ENCODE assay signal across 12 mouse cellular contexts in the genomic region with DNA sequence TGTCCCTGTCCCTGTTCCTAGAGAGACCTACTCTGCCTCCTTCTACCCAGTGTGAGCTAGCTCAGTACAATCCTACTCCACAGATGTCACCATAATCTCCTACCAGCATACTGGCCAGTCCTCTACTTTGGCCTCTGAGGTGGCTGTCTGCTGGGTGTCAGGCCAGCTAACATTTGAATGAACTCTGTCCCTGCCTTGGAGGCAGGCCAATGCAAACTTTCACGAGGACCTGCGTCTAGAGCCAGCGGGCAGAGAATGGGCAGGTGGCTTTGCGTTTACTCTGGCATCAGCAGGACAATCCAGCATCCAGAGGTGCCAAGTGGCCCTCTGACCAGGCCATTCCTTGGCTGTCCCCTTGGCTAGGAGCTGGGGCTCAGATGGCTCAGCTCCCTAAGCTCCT.
A peak's percentile ranks its signal among the peaks of the same experiment; 100 is the strongest.
DNase-seq lines count a peak whose midpoint lies in the region; ATAC-seq and TF ChIP-seq lines count a peak whose summit lies in the region.
"Had no signal": no experiment of that assay in that cellular context is flagged by ENCODE, and none has a peak within 500 bp of the region (broad histone marks: within the 10 kb centered on the region; RNA-seq: fewer than 3 reads in every experiment).

No protein-coding gene starts in this region.

- H3K27me3 ChIP-seq in forebrain, embryonic 10.5 days (ENCODE audit: poor library complexity, severe bottlenecking), result no peaks in the 10 kb centered on the region
- no peaks in the 10 kb centered on the region for H3K27me3 ChIP-seq in forebrain, postnatal 0 days (ENCODE audit: insufficient read depth, low read length)
- H3K27me3 ChIP-seq in heart, embryonic 16.5 days (ENCODE audit: control insufficient read depth, insufficient read depth, low read length), result no peaks in the 10 kb centered on the region
- H3K27me3 ChIP-seq in liver, embryonic 15.5 days, result no peaks in the 10 kb centered on the region
- no peaks in the 10 kb centered on the region for H3K27me3 ChIP-seq in intestine, embryonic 15.5 days (replicated peaks)
- H3K27me3 ChIP-seq: forebrain, embryonic 12.5 days; lung, embryonic 15.5 days; stomach, embryonic 15.5 days had no signal

- no peak overlapping the region for H3K4me2 ChIP-seq in forebrain, postnatal 0 days (ENCODE audit: low read depth)
- H3K4me2 ChIP-seq in heart, embryonic 16.5 days (ENCODE audit: low read depth, low read length), result no peak overlapping the region
- H3K4me2 ChIP-seq in liver, embryonic 15.5 days, result no peak overlapping the region
- H3K4me2 ChIP-seq in intestine, embryonic 15.5 days (replicated peaks), result no peak overlapping the region
- H3K4me2 ChIP-seq: forebrain, embryonic 12.5 days; lung, embryonic 15.5 days; stomach, embryonic 15.5 days had no signal

- no peak overlapping the region for H3K4me3 ChIP-seq in forebrain, embryonic 10.5 days
- no peak overlapping the region for H3K4me3 ChIP-seq in forebrain, postnatal 0 days (ENCODE audit: low read depth, low read length)
- no peak overlapping the region for H3K4me3 ChIP-seq in heart, embryonic 16.5 days (ENCODE audit: low read length)
- no peak overlapping the region for H3K4me3 ChIP-seq in liver, embryonic 15.5 days (replicated peaks)
- no peak overlapping the region for H3K4me3 ChIP-seq in intestine, embryonic 15.5 days (replicated peaks)
- H3K4me3 ChIP-seq: forebrain, embryonic 12.5 days; lung, embryonic 15.5 days; stomach, embryonic 15.5 days had no signal

- ATAC-seq in forebrain, postnatal 0 days, result no peak
- no peak for ATAC-seq in heart, embryonic 16.5 days (replicated peaks; ENCODE audit: extremely low read depth, insufficient read depth, low FRiP score)
- ATAC-seq in liver, embryonic 15.5 days (ENCODE audit: insufficient read depth), result peak; percentile 73
- ATAC-seq in intestine, embryonic 15.5 days, result no peak
- no peak for ATAC-seq in megakaryocyte progenitor cell, adult 5-6 weeks (replicated peaks; ENCODE audit: poor library complexity)

- peak overlapping the region; percentile 30; the same call in 1 of the 2 replicates for H3K27ac ChIP-seq in forebrain, embryonic 10.5 days
- no peak overlapping the region for H3K27ac ChIP-seq in forebrain, postnatal 0 days (ENCODE audit: low read depth, low read length)
- peak overlapping the region; percentile 21; the same call in 1 of the 2 replicates for H3K27ac ChIP-seq in heart, embryonic 16.5 days (ENCODE audit: low read length)
- peak overlapping the region; percentile 57 for H3K27ac ChIP-seq in liver, embryonic 15.5 days (replicated peaks)
- H3K27ac ChIP-seq in intestine, embryonic 15.5 days, result no peak overlapping the region
- H3K27ac ChIP-seq: forebrain, embryonic 12.5 days; lung, embryonic 15.5 days; stomach, embryonic 15.5 days had no signal

- TF ChIP-seq CTCF in forebrain, postnatal 0 days (IDR thresholded peaks at IDR 0.05; ENCODE audit: low read depth), result no peak

- no peak for DNase-seq in forebrain, embryonic 10.5 days (ENCODE audit: extremely low spot score, low spot score)
- DNase-seq in forebrain, postnatal 0 days, result no peak
- peak; percentile 25 for DNase-seq in 3134 (ENCODE audit: extremely low read depth, insufficient read length, low spot score)
- no peak for DNase-seq in right cerebral cortex, postnatal 14 days
- DNase-seq: B cell, adult 2 months had no signal

- H3K9me3 ChIP-seq in forebrain, embryonic 10.5 days, result no peaks in the 10 kb centered on the region
- no peaks in the 10 kb centered on the region for H3K9me3 ChIP-seq in forebrain, postnatal 0 days (ENCODE audit: low read length)
- no peaks in the 10 kb centered on the region for H3K9me3 ChIP-seq in heart, embryonic 16.5 days (replicated peaks; ENCODE audit: control insufficient read depth, low read length)
- H3K9me3 ChIP-seq in liver, embryonic 15.5 days (replicated peaks), result no peaks in the 10 kb centered on the region
- no peaks in the 10 kb centered on the region for H3K9me3 ChIP-seq in intestine, embryonic 15.5 days
- H3K9me3 ChIP-seq: forebrain, embryonic 12.5 days; lung, embryonic 15.5 days; stomach, embryonic 15.5 days had no signal

- peaks cover 81% of the 10 kb centered on the region for H3K36me3 ChIP-seq in forebrain, embryonic 10.5 days (replicated peaks)
- no peaks in the 10 kb centered on the region for H3K36me3 ChIP-seq in forebrain, postnatal 0 days (ENCODE audit: insufficient read depth)
- H3K36me3 ChIP-seq in heart, embryonic 16.5 days (ENCODE audit: control insufficient read depth, insufficient read depth), result no peaks in the 10 kb centered on the region
- no peaks in the 10 kb centered on the region for H3K36me3 ChIP-seq in liver, embryonic 15.5 days (replicated peaks)
- no peaks in the 10 kb centered on the region for H3K36me3 ChIP-seq in intestine, embryonic 15.5 days
- H3K36me3 ChIP-seq: lung, embryonic 15.5 days; stomach, embryonic 15.5 days had no signal

- H3K9ac ChIP-seq in forebrain, postnatal 0 days, result no peak overlapping the region
- H3K9ac ChIP-seq in heart, embryonic 16.5 days (ENCODE audit: low read length), result no peak overlapping the region
- H3K9ac ChIP-seq in liver, embryonic 15.5 days, result no peak overlapping the region
- H3K9ac ChIP-seq in intestine, embryonic 15.5 days, result no peak overlapping the region
- H3K9ac ChIP-seq: forebrain, embryonic 12.5 days; lung, embryonic 15.5 days; stomach, embryonic 15.5 days had no signal

- WGBS in forebrain, embryonic 10.5 days, result 95% methylated on average over 4 of the region's 4 CpGs
- WGBS in forebrain, postnatal 0 days, result 63% methylated on average over 4 of the region's 4 CpGs
- WGBS in heart, embryonic 16.5 days, result 30% methylated on average over 4 of the region's 4 CpGs
- WGBS in liver, embryonic 15.5 days (ENCODE audit: insufficient replicate concordance), result 69% methylated on average over 4 of the region's 4 CpGs
- WGBS in intestine, embryonic 15.5 days, result 84% methylated on average over 4 of the region's 4 CpGs

- peaks cover 31% of the 10 kb centered on the region for H3K4me1 ChIP-seq in forebrain, embryonic 10.5 days
- H3K4me1 ChIP-seq in forebrain, postnatal 0 days (ENCODE audit: insufficient read depth), result peaks cover 5% of the 10 kb centered on the region; the same call in 1 of the 2 replicates
- peaks cover 26% of the 10 kb centered on the region for H3K4me1 ChIP-seq in heart, embryonic 16.5 days (ENCODE audit: control insufficient read depth, insufficient read depth, low read length)
- H3K4me1 ChIP-seq in liver, embryonic 15.5 days (replicated peaks), result peaks cover 12% of the 10 kb centered on the region; the same call in 1 of the 2 replicates
- H3K4me1 ChIP-seq in intestine, embryonic 15.5 days (replicated peaks), result no peaks in the 10 kb centered on the region
- H3K4me1 ChIP-seq: stomach, embryonic 15.5 days had no signal

Comparison
In these comparisons a context has a peak if more than half of its experiments do, and no peak if none do; other contexts are left out.
1. H3K27ac ChIP-seq: peak in forebrain, embryonic 10.5 days (single experiment), heart, embryonic 16.5 days (single experiment) and liver, embryonic 15.5 days (single experiment); none in forebrain, postnatal 0 days (single experiment) and intestine, embryonic 15.5 days (single experiment).